Mouse (Mus musculus): Measurements from ENCODE around the gene Hpgds. TPM values are rescaled to one million over a fixed set of nuclear protein-coding genes. Genes with fewer than 3 reads are reported as not detected.

Gene Hpgds
- polyA plus RNA-seq (2015; fragmentation: Nextera tagmentation; extraction: Ambion mirVana) = 9.3 and 10.1 TPM in 2 replicates

GRCm38 (mm10) chr6:65144621-65145205 is at the start of gene Hpgds:
Gene Hpgds, minus strand, starts transcription at chr6:65144908.

Other genes with a start within 250 kb of the Hpgds start
- 33.4 and 46.1 TPM in 2 replicates for gene Smarcad1, start 102.3 kb downstream of the Hpgds start, polyA plus RNA-seq (2015; fragmentation: Nextera tagmentation; extraction: Ambion mirVana)
- gene C130060K24Rik, start 236.2 kb upstream of the Hpgds start, polyA plus RNA-seq (2015; fragmentation: Nextera tagmentation; extraction: Ambion mirVana) = 0.07 and 0.19 TPM in 2 replicates

All from adrenal gland, postnatal 0 days (tissue).